Mouse (Mus musculus) R1 (cell line): ENCODE data around the gene Gm13306.
"Not testable (repeated sequence)": the region's sequence is repeated elsewhere in the genome, so short reads cannot be mapped to it uniquely, and the experiment has no call there.

Source experiments
- DNase-seq: peaks from one replicate; pipeline ENCODE4 v3.0.0-alpha.2; 2018; ENCODE audit warnings: low read depth, low spot score

Gene Gm13306

GRCm38 (mm10) chr4:42153136-42153535 lies at the start of gene Gm13306:
Gm13306 (plus strand) TSS chr4:42153436.
- DNase-seq = not testable (repeated sequence)

- DNase-seq = not testable (repeated sequence)
Measured at GRCm38 (mm10) chr4:42114517-42114916, 38.7 kb upstream of the Gm13306 start, which contains the start of gene Gm13304. Gm13304 (plus strand) TSS chr4:42114817.

GRCm38 (mm10) chr4:42168503-42168902 lies 15.3 kb downstream of the Gm13306 start, which contains the start of gene Gm13305:
Gm13305 (minus strand) TSS chr4:42168603.
- not testable (repeated sequence) for DNase-seq

- not testable (repeated sequence) for DNase-seq
Measured at GRCm38 (mm10) chr4:42178243-42178642, 25.0 kb downstream of the Gm13306 start.

GRCm38 (mm10) chr4:42183234-42184197 lies 30.3 kb downstream of the Gm13306 start:
- DNase-seq = not testable (repeated sequence)

GRCm38 (mm10) chr4:42184324-42184979 lies 31.2 kb downstream of the Gm13306 start:
- not testable (repeated sequence) for DNase-seq

GRCm38 (mm10) chr4:42184980-42185372 lies 31.7 kb downstream of the Gm13306 start:
- DNase-seq = not testable (repeated sequence)
